Mouse (Mus musculus): ENCODE results near the gene Cxcr4. TPM values are rescaled to one million over a fixed set of nuclear protein-coding genes. Genes with fewer than 3 reads are reported as not detected.

Cxcr4 gene
- total RNA-seq, 2 experiments from 2014 or later, result 307 to 516 TPM

DNA sequence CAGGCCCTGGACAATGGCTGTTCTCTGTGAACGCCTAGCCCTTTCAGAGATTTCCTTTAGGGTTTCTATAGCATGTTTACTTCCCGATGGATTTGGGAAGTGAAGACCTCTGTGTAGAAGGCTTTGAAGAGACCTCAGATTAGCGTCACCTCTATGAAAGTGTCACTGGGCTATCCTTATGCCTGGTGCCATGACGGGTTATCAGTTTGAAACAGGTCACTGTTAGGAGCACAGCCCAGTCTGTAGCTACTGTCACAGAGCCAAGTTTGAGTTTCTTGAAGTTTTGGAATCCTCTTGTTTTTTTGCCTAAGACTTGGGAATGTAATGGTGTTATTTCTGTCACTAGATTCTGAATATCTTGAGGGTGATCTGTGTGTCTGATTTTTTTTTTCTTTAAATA, 17.0 kb downstream of the Cxcr4 start:
- no peak for ATAC-seq (ENCODE audit: poor library complexity, severe bottlenecking)

DNA sequence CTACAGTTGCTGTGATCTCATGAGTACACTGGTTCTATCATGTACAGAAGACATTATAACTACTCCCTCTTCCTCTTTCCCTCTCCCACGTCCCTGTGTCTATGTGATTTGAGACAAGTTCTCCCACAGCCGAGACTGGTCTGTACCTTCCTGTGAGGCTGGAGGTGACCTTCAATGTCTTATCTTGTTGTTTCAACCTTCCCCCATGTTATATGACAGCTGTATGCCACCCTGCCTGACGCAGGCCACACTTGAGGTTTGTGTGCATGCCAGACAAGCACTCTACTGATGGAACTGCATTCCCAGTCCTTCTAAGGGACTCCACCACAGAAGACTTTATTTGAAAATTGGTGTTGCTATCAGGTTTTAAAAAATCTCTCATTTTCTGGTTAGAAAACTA, 21.1 kb downstream of the Cxcr4 start:
- no peak for ATAC-seq (ENCODE audit: poor library complexity, severe bottlenecking)

- ATAC-seq (ENCODE audit: poor library complexity, severe bottlenecking), result peak; percentile 81
Observed at GRCm38 (mm10) chr1:128569992-128570648, 22.0 kb downstream of the Cxcr4 start.

DNA sequence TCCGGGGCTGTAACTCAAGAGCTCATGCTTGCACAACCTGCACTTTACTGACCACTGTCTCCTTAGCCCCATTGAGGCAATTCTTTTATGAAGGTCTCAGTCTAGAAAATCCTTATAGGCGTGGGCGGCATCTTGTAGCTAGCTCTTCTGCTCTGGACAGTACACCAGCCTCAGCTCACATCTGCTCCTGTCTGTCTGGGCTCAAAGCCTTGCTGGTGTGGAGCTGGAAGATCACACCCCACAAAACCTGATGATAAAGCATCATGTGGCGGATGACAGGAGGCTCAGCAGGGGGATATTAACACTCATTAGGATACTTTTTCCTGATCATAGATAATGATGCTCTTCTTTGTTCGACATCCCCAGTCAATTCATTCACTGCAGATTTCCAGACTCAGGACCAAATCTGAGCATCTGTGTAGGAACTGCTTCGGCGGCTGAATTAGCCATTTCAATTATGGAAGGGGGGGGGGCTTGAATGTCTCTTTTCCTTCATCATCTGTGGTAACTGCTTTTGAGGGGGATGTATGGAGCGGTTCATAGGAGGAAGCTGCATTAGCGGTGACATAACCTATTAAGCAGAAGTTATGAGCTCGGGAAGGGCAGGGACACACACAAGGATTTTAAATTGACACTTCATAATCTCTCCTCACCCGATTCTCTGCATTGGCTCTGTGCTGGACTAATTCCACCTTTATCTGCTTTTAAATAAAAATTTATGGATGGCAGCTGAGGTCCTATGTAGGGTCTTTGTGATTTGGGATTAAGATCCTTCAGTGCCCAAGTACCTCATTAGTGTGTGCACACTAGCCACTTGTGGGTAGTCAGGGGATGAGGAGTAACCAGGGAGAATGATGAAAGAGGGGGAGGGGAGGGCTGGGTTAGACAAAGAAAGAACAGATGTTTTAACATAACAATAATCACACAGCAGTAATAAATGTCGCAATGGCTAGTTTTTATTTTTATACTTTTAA, 24.6 kb downstream of the Cxcr4 start:
- ATAC-seq (ENCODE audit: poor library complexity, severe bottlenecking), result peak; percentile 25; the same call in 1 of the 2 replicates

DNA sequence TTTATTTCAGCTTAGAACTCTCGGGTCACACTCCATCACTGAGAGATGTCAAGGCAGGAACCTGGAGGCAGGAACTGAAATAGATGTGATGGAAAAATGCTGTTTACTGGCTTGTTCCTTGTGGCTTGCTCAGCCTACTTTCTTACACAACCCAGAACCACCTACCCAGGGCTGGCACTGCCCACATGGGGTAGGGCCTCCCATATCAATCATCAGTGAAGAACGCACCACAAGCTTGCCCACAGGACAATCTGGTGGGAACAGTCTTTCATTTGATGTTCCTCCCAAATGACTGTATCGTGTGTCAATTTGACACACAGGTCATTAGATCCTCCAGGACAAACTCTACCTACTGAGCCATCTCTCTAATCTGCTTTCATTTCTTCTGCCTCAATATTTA, 28.2 kb downstream of the Cxcr4 start:
- peak; percentile 33; the same call in 1 of the 2 replicates for ATAC-seq (ENCODE audit: poor library complexity, severe bottlenecking)

DNA sequence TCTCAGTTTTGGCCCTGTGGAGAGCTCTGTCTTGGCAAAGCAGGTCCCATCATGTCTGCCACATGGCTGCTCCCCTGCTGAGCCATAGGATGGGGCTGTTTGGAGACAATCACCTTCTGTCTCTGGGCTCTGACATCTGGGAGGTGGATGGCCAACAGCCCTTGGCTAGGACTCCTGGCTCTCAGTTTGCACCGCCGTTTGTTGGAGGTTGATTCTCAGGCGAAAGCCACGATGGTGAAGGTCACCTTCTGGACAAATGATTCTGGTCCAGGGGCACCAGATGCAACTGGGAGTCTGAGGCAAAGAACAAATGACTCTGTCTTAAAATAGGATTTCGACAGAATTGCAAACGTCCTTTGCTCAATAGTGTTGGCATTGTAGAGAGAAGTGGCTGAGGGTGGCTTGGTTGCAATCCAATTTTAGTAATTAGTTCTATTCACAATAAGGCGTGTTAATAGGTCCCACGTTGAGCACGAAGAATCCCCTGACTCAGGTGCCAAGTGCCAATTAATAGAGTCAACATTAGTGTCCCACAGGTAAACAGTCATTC, 30.7 kb downstream of the Cxcr4 start:
- ATAC-seq (ENCODE audit: poor library complexity, severe bottlenecking), result peak; percentile 62

- ATAC-seq (ENCODE audit: poor library complexity, severe bottlenecking), result peak; percentile 81
Observed at GRCm38 (mm10) chr1:128560452-128561324, 31.4 kb downstream of the Cxcr4 start.

DNA sequence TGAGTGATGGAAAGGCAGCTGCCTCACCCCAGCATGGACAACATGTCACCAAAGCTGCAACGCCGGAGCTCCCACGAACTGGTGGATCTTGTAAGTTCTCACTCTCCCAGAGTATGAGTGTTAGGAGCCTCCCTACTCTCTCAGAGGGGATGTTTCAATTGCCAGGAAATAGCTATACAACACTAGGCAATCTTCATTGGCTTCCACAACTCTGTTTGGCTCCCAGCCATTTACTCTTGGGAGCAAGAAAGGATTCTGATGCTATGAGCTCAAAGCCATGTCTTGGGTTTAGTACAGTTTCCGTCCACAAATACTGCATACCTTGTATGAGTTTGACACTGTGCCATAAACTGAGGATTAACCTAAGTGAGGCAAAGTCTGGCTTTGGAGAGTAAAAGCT, 34.1 kb downstream of the Cxcr4 start:
- ATAC-seq (ENCODE audit: poor library complexity, severe bottlenecking), result no peak

- no peak for ATAC-seq (ENCODE audit: poor library complexity, severe bottlenecking)
Observed at GRCm38 (mm10) chr1:128552545-128552944, 39.5 kb downstream of the Cxcr4 start.

GRCm38 (mm10) chr1:128551743-128552397, 40.2 kb downstream of the Cxcr4 start:
- no peak for ATAC-seq (ENCODE audit: poor library complexity, severe bottlenecking)

DNA sequence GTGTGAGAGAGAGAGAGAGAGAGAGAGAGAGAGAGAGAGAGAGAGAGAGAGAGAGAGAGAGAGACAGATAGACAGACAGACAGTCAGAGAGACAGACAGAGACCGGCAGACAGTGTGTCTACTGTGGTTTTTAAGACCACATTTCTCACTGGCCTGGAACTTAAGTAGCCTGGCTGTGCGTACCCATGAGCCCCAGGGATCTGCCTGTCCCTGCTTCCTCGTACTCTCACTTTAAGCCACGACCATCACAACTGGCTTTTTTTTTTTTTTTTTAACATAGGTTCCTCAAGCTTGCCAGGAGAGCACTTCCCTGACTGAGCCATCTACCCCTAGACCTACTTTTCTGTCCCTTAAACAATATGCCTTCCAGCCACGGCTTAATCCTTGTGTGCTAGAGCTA, 42.7 kb downstream of the Cxcr4 start:
- ATAC-seq (ENCODE audit: poor library complexity, severe bottlenecking), result peak; percentile 26

DNA sequence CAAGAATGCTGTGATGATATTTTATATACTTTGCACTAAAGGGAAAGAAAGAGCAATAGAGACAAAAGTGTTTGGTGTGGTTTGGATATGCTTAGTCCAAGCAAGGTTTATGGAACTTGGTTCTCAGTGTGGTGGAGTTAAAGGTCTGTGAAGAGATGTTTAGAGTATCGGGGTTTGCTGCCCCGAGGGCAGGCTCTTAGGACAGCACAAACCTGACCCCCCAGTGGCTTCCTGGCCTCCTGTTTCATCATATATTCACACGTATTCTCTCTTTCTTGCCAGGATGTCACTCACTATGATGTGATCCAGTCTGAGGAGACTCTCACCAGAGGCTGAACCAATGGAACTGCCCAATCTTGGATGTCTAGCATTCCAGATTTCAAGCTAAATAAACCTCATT, 43.1 kb downstream of the Cxcr4 start:
- peak; percentile 39 for ATAC-seq (ENCODE audit: poor library complexity, severe bottlenecking)

GRCm38 (mm10) chr1:128548220-128548998, 43.7 kb downstream of the Cxcr4 start:
- peak; percentile 71 for ATAC-seq (ENCODE audit: poor library complexity, severe bottlenecking)

DNA sequence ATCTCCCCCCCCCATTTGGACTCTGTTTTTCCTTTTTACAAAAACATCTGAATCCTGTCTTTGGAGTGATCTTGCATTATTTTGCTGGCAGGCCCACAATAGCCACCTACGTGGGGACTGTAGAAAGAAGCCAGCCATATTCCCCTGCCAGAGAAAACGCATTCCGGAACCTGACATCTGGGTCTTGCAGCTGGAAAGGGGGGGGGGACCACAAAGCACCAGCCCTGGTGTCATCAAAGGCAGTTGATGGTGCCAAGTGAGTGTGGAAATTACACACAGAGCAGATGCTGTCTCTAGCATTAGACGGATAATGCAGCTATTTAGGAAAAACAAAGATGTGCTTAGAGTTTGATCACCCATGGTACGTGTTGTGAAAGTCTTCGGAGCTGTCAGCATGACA, 46.4 kb downstream of the Cxcr4 start:
- ATAC-seq (ENCODE audit: poor library complexity, severe bottlenecking), result no peak

- no peak for ATAC-seq (ENCODE audit: poor library complexity, severe bottlenecking)
Observed at GRCm38 (mm10) chr1:128543137-128543536, 49.0 kb downstream of the Cxcr4 start.

GRCm38 (mm10) chr1:128542555-128542954, 49.5 kb downstream of the Cxcr4 start:
- ATAC-seq (ENCODE audit: poor library complexity, severe bottlenecking), result no peak

GRCm38 (mm10) chr1:128540213-128540612, 51.9 kb downstream of the Cxcr4 start:
- peak; percentile 99 for ATAC-seq (ENCODE audit: poor library complexity, severe bottlenecking)

- ATAC-seq (ENCODE audit: poor library complexity, severe bottlenecking), result no peak
Observed at GRCm38 (mm10) chr1:128539555-128539954, 52.5 kb downstream of the Cxcr4 start.

Data from megakaryocyte, adult 5-6 weeks (primary cell).